Mouse (Mus musculus): ENCODE measurements at regions not wholly inside any gene's neighbourhood (a gene's known extent, or its start where the extent isn't known, plus 50 kb on each side); places are given as distances from the start of the nearest gene placed in this dataset.

DNA sequence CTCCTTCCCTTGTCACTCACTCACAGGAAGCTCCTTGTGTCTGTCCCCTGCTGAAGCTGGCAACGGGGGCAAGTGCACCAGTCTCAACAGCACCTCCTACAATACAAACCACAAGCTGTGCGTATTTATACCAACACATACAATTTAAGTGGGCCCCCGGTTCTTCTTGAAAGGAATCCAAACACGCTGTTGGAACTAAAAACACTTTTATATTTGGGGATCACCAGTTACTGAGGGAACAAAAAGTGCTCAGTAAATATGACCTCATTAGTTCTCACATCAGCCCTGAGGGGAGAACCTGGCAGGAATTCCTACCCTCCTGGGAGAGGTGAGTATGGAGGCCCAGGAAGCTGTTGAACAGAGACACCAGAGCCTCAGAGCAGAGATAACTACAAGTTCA lies 107.8 kb upstream of the Kit start:
- DNase-seq (ENCODE audit: low read depth, low spot score) = no peak

DNA sequence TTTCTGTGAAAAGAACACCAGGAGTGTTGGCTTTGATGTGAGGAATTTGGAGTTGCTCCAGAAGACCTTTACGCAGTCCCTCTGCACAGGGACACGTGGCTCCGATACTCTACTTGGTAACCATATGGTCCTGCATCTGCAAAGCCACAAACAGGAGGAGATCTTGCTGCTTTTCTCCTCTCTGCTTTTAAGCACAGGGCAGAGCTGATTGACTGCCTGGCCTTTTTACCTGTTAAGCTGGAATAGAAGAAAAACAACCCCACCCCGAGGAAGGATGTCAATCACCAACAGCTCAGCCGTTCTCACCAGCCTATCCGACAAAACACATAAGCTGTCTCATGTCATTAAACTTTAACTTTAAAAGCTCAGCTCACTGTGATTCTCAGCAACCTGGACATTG lies 106.8 kb upstream of the Kit start:
- no peak for DNase-seq (ENCODE audit: low read depth, low spot score)

DNA sequence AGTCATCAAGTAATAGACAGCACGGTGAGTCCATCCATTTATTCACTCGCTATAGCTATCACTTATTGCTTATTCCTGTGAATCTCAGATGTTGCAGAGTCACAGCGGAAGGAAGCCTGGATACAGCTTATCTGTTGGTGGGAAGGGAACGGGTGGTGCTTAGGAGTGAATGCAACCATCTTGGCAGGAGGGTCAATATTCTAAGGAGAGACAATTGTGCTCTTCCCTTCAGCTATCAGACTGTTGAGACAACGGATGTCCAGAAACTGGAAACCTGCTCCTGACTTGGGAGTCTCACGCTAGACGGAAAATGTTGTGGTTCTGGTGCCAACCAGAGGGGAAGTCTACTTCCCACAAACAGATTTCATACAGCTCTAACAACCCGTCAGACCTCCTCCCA lies 103.7 kb upstream of the Kit start:
- no peak for DNase-seq (ENCODE audit: low read depth, low spot score)

- no peak for DNase-seq (ENCODE audit: low read depth, low spot score)
These were observed 102.2 kb upstream of the Kit start for GRCm38 (mm10) chr5:75472484-75472883.

DNA sequence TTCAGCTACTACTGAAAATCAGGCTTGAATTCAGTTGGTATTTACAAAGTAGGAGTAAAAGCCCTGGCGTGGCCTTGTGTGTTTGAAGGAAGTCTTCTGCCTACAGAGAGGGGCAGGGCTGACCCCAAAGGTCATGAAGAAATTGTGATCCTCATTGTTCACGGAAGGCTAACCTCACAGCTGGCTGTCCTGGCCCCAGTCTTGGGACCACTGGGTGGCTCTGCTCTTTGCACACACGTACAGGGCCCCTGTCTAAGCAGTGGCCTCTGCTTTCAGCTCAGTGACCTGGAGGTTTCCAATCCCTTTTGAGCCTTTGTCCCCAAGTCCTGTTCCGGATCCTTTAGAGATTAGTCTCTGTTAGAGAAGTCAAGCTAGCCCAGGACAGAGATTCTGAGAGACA lies 99.3 kb upstream of the Kit start:
- DNase-seq (ENCODE audit: low read depth, low spot score) = no peak

DNA sequence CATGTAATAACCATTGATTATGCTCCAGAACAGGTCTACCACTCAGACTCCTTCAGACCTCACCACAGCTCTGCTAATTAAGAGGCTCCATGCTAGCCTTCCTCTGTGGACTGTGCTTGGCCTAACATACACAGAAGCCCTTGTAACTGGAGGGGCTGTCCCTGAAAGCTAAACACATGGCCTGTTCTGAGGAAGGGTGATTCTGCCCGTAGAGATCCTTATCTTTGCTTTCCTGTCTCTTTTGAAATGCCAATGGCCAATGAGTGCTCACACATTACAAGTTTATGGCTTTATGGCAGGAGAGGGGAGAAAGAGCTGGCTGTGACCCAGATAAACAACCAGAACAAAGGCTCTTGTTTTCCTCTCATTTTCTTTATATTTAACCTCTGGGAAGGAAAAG lies 96.2 kb upstream of the Kit start:
- no peak for DNase-seq (ENCODE audit: low read depth, low spot score)

DNA sequence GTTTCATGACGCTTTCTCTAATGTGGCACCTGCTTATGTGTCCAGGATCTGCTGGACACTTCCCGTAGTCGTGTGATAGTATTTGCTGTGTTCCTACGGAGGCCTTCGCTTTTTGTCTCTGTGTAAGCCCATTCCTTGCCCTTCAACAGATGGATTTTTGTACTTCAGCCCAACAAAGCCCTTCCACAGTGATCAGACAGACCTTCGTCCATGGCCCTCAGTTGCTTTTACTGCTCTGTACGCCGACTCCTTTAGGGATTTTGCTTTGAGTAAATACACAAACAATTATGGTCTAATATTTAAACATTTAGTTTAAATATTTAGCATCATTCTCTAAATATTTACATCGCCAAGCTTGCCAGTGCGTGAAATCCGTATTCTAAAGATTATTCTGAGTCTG lies 95.6 kb upstream of the Kit start:
- DNase-seq (ENCODE audit: low read depth, low spot score) = no peak

DNA sequence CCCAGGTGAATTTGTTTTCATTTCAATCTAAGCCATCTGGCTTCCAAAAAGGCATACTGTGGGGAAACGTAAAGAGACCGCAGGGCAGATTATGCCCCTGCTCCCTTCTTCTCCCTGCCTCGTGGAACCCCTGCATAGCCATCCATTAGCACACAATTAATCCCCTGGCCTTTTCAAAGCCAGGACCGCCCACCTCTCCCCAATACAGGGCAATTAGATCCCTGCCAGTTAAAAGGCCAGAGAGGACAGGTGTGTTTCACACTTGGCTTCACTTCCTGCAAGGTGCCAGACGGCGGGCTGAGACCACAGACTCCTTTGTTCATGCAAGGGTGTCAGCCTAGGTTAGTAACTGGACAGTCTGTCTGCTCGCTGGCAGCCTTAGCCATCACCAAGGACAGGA lies 93.1 kb upstream of the Kit start:
- no peak for DNase-seq (ENCODE audit: low read depth, low spot score)

DNA sequence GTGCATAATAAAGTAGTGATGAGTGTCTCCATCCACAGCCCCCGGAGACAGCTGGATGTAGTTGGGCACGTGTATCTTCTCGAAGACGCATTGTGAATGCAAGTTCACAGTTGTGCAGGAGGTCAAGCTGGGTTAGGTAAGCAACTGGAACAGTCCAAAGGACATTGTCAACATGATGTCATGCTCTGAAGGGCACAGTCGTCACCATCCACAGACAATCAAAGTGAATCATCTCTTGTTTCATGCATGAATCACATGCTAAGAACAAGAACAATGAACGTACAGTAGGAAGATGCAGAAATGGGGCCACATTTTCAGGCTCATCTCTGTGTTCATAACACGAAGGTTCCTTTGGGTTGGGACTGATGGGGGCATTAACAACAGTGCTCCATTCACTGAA lies 90.4 kb upstream of the Kit start:
- no peak for DNase-seq (ENCODE audit: low read depth, low spot score)

DNA sequence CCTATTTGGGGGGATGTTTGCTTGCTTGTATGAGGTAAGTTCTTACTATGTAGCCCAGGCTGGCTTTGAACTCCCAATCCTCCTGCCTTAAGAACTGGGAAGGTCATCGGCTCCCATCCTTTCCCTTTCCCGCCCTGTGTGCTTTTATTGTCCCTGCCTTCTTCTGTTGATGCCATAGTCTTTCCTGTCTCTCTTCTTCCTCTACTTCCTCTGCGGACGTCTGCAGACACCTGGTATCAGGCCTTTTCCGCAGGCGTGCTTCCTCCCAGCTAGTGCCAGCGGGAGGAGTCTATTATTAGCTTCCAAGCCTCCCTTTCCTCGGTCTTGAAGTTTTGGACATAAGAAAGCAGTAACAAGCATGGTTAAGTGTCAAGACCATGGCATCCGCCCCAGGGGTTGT lies 83.9 kb upstream of the Kit start:
- no peak for DNase-seq (ENCODE audit: low read depth, low spot score)

- DNase-seq (ENCODE audit: low read depth, low spot score) = no peak
These were observed 80.6 kb upstream of the Kit start for GRCm38 (mm10) chr5:75494143-75494542.

GRCm38 (mm10) chr5:75499053-75499452 lies 75.7 kb upstream of the Kit start:
- no peak for DNase-seq (ENCODE audit: low read depth, low spot score)

DNA sequence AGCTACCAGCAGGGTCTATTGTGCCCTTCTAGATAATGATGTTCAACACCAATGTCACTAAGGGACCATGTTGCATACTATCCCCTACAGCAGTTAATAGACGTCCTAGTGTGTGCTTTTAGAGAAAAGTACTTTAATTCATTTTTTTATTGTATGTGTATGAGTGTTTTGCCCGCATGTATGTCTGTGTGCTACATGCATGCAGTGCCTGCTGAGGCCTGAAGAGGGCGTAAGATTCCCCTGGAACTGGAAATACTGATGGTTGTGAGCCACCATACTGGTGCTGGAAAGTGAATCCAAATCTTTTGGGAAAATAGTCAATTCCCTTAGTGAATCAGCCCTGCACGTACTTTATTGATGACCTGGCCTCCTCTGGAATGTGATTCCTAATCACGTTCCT lies 75.0 kb upstream of the Kit start:
- DNase-seq (ENCODE audit: low read depth, low spot score) = no peak

DNA sequence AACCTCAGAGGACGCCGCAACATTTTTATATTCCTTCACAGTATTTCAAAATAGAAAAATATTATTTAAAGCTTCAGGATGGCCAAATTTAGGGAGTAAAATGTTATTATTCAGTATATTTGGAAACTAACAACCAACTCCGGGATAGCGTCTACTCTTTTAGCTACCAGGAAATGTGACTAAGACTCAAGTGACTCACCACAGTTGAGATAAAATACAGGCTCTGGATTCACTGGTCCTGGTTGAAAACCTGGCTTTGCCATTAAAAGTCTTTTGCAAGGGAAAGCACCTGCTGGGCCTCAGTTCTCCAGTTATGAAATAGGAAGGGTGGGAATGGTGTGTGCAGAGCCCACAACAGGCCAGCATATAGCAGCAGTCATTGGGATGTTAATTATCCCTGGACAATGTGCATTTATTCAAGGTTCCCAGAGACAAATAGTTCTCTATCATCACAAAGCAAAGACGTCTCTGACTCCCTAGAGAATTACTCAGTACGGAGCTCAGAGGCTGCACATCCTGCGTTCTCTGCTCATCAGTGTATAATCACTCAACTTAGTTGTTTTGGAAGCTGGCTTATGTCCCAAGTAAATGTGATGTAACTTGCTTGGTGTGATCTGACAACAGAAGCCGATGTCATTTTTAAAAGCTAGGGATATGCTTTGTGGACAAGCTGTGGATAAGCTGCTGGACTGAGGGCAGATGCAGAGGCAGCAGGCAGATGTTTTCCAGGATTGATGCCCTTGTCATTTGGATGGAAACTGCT lies 73.9 kb upstream of the Kit start:
- no peak for DNase-seq (ENCODE audit: low read depth, low spot score)

- no peak for DNase-seq (ENCODE audit: low read depth, low spot score)
These were observed 71.0 kb upstream of the Kit start for GRCm38 (mm10) chr5:75503673-75504072.

DNA sequence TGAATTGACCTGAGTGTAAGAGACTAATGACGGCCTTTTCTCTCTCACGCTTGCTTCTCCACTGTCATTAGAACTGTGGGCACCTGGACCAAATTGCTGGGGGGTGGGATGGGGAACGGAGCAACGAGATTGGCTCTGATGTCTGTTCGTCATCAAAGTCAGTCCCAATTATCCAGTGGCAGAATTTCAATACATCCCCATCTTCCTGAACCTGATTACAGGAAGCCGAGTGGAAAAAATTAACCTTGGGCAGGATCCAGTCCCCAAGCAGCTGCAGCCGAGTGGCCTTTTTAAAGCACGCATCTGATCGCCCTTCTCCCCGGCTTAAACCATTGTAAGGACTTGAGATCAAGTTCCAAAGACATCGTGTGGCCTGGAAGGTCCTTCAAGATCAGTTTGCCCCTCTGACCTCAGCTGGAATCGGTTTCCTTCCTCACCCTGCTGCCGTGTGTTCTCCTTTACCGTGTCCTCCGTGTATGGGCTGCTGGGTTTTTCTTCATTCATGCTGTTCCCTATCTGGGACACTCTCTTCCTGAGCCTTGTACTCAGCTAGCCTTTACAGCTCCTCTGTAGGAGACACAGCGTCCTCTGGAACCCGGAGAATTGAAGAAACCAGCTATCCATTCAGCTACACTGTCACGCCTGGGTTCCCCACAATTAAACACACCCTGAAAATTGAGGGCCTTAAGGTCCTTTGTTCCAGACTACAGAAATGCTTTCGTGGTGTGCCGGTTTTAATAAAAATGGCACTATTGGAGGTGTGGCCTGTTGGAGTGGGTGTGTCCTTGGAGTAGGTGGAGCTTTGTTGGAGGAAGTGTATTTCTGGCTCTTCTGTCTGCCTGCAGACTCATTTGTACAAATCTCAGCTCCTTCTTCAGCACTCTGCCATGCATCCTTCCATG lies 61.9 kb upstream of the Kit start:
- no peak for DNase-seq (ENCODE audit: low read depth, low spot score)

- no peak for DNase-seq (ENCODE audit: low read depth, low spot score)
These were observed 56.5 kb upstream of the Kit start for GRCm38 (mm10) chr5:75518213-75518612.

GRCm38 (mm10) chr5:75523041-75523678 lies 51.6 kb upstream of the Kit start:
- DNase-seq (ENCODE audit: low read depth, low spot score) = no peak
